ENCODE assay signal across 8 mouse cellular contexts in genomic region chr4:95053791-95054117, GRCm38 (mm10). TPM values are rescaled to one million over a fixed set of nuclear protein-coding genes. Genes with fewer than 3 reads are reported as not detected.
DNase-seq lines count a peak whose midpoint lies in the region; ATAC-seq and TF ChIP-seq lines count a peak whose summit lies in the region.

No protein-coding gene starts in this region.

- H3K9ac ChIP-seq in hindbrain, embryonic 14.5 days, result peak overlapping the region; percentile 80; the same call in 1 of the 2 replicates

- H3K36me3 ChIP-seq in hindbrain, embryonic 14.5 days (replicated peaks; ENCODE audit: control insufficient read depth, insufficient read depth), result no peaks in the 10 kb centered on the region

- WGBS in cerebellum, adult 2 months, result 2% methylated on average over 6 of the region's 6 CpGs
- under 1% methylated on average over 6 of the region's 6 CpGs for WGBS in hindbrain, embryonic 14.5 days

- no peaks in the 10 kb centered on the region for H3K9me3 ChIP-seq in hindbrain, embryonic 14.5 days (ENCODE audit: control insufficient read depth, low read length)

- DNase-seq in Muller cell, postnatal 12 days (ENCODE audit: inconsistent ontology term), result peak; percentile 69
- peak; percentile 66 to 75 for DNase-seq in cerebellum, adult 2 months
- peak; percentile 18 to 24 for DNase-seq in frontal cortex, postnatal 25 days (ENCODE audit: low spot score in 2 of 2)
- DNase-seq in hindbrain, embryonic 14.5 days (ENCODE audit: low spot score), result peak; percentile 67
- DNase-seq in layer of hippocampus, postnatal 36 days, result peak; percentile 46 to 53
- peak; percentile 80 for DNase-seq in lung, postnatal 14 days
- DNase-seq in right cerebral cortex, postnatal 36 days (ENCODE audit: low spot score in 2 of 2), result peak; percentile 20 to 25
- DNase-seq in c-Kit-positive CD71-positive TER-119-positive erythroid progenitor cells, embryonic 14.5 days (ENCODE audit: low spot score), result no peak

- H3K4me2 ChIP-seq in hindbrain, embryonic 14.5 days (replicated peaks), result peak overlapping the region; percentile 85

- H3K4me1 ChIP-seq in cerebellum, adult 2 months (ENCODE audit: control insufficient read depth, insufficient read depth, low read length), result no peaks in the 10 kb centered on the region; the same call in 1 of the 2 replicates
- peaks cover 21% of the 10 kb centered on the region for H3K4me1 ChIP-seq in hindbrain, embryonic 14.5 days (replicated peaks; ENCODE audit: control insufficient read depth, insufficient read depth, low read length)

- TF ChIP-seq CTCF in cerebellum, adult 2 months (IDR thresholded peaks at IDR 0.05; ENCODE audit: borderline replicate concordance, insufficient read depth, low read depth, low read length), result no peak

- H3K27me3 ChIP-seq in cerebellum, adult 2 months (ENCODE audit: control insufficient read depth, insufficient read depth, low read length), result no peaks in the 10 kb centered on the region
- no peaks in the 10 kb centered on the region for H3K27me3 ChIP-seq in hindbrain, embryonic 14.5 days (ENCODE audit: control insufficient read depth, insufficient read depth, low read length)

- peak overlapping the region; percentile 89; the same call in 1 of the 2 replicates for H3K27ac ChIP-seq in cerebellum, adult 2 months (ENCODE audit: insufficient read depth, low read length)
- peak overlapping the region; percentile 96 for H3K27ac ChIP-seq in hindbrain, embryonic 14.5 days

- peak overlapping the region; percentile 70 for H3K4me3 ChIP-seq in cerebellum, adult 2 months (replicated peaks; ENCODE audit: insufficient read depth, low read depth, low read length)
- peak overlapping the region; percentile 62 for H3K4me3 ChIP-seq in hindbrain, embryonic 14.5 days (replicated peaks; ENCODE audit: low read length)

- ATAC-seq in hindbrain, embryonic 14.5 days (ENCODE audit: low FRiP score), result no peak

- TF ChIP-seq POLR2A in cerebellum, adult 2 months (IDR thresholded peaks at IDR 0.05; ENCODE audit: borderline replicate concordance, insufficient read depth, low read length), result no peak

RNA-seq across cellular contexts. Expression of gene Jun, which starts 1.7 kb away (rescaled TPM):
- 50.8 and 59.7 TPM in 2 replicates for polyA plus RNA-seq in cerebellum, adult 2 months (2012; rRNA removed)
- polyA plus RNA-seq in hindbrain, embryonic 14.5 days (2014; fragmentation: Nextera tagmentation; extraction: Ambion mirVana), result 34.7 and 35.2 TPM in 2 replicates
- total RNA-seq in layer of hippocampus, postnatal 36 days (2021), result 100 to 1,000 TPM; 108 to 114 TPM
